13 mouse cellular contexts compared by ENCODE assay signal in the genomic region with DNA sequence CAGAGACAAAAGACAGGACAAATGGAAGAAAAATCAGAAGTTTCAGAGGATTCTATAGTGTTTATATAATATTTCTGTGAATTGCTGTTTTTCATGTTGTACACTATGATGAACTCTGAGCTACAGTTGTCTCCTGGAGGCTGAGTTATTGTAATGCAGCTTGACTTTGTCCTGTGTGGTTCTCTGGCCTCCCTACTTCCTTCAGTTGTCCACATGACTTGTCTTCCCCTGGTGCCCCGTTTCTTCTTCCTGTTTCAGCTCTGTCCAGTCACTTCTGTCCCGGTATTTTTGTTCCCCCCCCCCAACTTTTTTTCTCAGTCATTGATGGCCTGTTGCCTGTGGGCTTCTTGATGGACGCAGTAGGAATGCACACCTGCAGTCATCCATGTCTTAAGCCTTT.
DNase-seq lines count a peak whose midpoint lies in the region; ATAC-seq and TF ChIP-seq lines count a peak whose summit lies in the region.
"Had no signal": no experiment of that assay in that cellular context is flagged by ENCODE, and none has a peak within 500 bp of the region (broad histone marks: within the 10 kb centered on the region; RNA-seq: fewer than 3 reads in every experiment).

No protein-coding gene starts in this region.

- 0 out of 2 replicates have a peak overlapping the region, but pooled peaks have one; percentile 6 for H3K4me3 ChIP-seq in kidney, adult 2 months (ENCODE audit: insufficient read depth, low read depth, low read length)
- H3K4me3 ChIP-seq in kidney, embryonic 16.5 days (ENCODE audit: low read length): no peak overlapping the region
- H3K4me3 ChIP-seq: midbrain, embryonic 13.5 days; neural tube, embryonic 15.5 days had no signal

- ATAC-seq in kidney, embryonic 16.5 days (ENCODE audit: low FRiP score, low TSS enrichment): no peak; the same call in 1 of the 2 replicates
- peak; percentile 71 for ATAC-seq in granulocyte monocyte progenitor cell, adult 5-6 weeks (replicated peaks; ENCODE audit: poor library complexity, severe bottlenecking)
- ATAC-seq in neutrophil, adult 5-6 weeks (ENCODE audit: extremely low read depth, insufficient number of reproducible peaks, low FRiP score, poor library complexity, severe bottlenecking): peak; percentile 65
- ATAC-seq: inflammation-experienced regulatory T-cells, adult 6 months; midbrain, embryonic 13.5 days had no signal

- DNase-seq in kidney, adult 2 months: no peak
- DNase-seq in lung, postnatal 25 days (ENCODE audit: low spot score): peak; percentile 27
- DNase-seq in lung, adult 18-20 months: no peak
- DNase-seq in embryo, embryonic 10 days (ENCODE audit: low spot score): no peak
- DNase-seq in left cerebral cortex, postnatal 10 days (ENCODE audit: extremely low spot score in 1 of 2, low spot score in 2 of 2): no peak
- DNase-seq: cerebellum, adult 11 months; embryo, embryonic 11 days had no signal

- H3K27me3 ChIP-seq in kidney, adult 2 months (replicated peaks; ENCODE audit: control insufficient read depth, insufficient read depth, low read length): no peaks in the 10 kb centered on the region
- no peaks in the 10 kb centered on the region for H3K27me3 ChIP-seq in kidney, embryonic 16.5 days (ENCODE audit: insufficient read depth, low read length)
- H3K27me3 ChIP-seq: midbrain, embryonic 13.5 days; neural tube, embryonic 15.5 days had no signal

- H3K36me3 ChIP-seq in kidney, adult 2 months (ENCODE audit: control insufficient read depth, insufficient read depth, low read length): no peaks in the 10 kb centered on the region
- no peaks in the 10 kb centered on the region for H3K36me3 ChIP-seq in kidney, embryonic 16.5 days (ENCODE audit: insufficient read depth, low read length)
- H3K36me3 ChIP-seq: midbrain, embryonic 13.5 days; neural tube, embryonic 15.5 days had no signal

- TF ChIP-seq POLR2A in kidney, adult 2 months (IDR thresholded peaks at IDR 0.05; ENCODE audit: low read depth, low read length): no peak

- intact Hi-C loops in left cerebral cortex, postnatal 10 days (cut with DNase I): no loop called here

- WGBS in kidney, adult 2 months: 42% methylated on average over 3 of the region's 3 CpGs
- WGBS in kidney, embryonic 16.5 days: 58% methylated on average over 3 of the region's 3 CpGs

- 0 out of 2 replicates have a peak, but pooled peaks cover 3% of the 10 kb centered on the region for H3K4me1 ChIP-seq in kidney, adult 2 months (ENCODE audit: control insufficient read depth, insufficient read depth, low read length)
- H3K4me1 ChIP-seq in kidney, embryonic 16.5 days (ENCODE audit: insufficient read depth, low read length): no peaks in the 10 kb centered on the region
- H3K4me1 ChIP-seq: midbrain, embryonic 13.5 days; neural tube, embryonic 15.5 days had no signal

- H3K9ac ChIP-seq in kidney, embryonic 16.5 days (replicated peaks; ENCODE audit: low read length): no peak overlapping the region
- H3K9ac ChIP-seq: midbrain, embryonic 13.5 days; neural tube, embryonic 15.5 days had no signal

- no peak for TF ChIP-seq CTCF in kidney, adult 2 months (conservative IDR thresholded peaks at IDR 0.05; ENCODE audit: insufficient read depth, insufficient read length, low read depth, low read length)

- H3K4me2 ChIP-seq in kidney, embryonic 16.5 days (replicated peaks; ENCODE audit: low read depth, low read length): no peak overlapping the region
- H3K4me2 ChIP-seq: midbrain, embryonic 13.5 days; neural tube, embryonic 15.5 days had no signal

- no peaks in the 10 kb centered on the region for H3K9me3 ChIP-seq in kidney, embryonic 16.5 days (ENCODE audit: low read length)
- H3K9me3 ChIP-seq: midbrain, embryonic 13.5 days; neural tube, embryonic 15.5 days had no signal

- H3K27ac ChIP-seq in kidney, adult 2 months (ENCODE audit: insufficient read depth, low read depth, low read length): peak overlapping the region; percentile 51
- no peak overlapping the region; the same call in 1 of the 2 replicates for H3K27ac ChIP-seq in kidney, embryonic 16.5 days (ENCODE audit: low read length)
- H3K27ac ChIP-seq: midbrain, embryonic 13.5 days; neural tube, embryonic 15.5 days had no signal
